Mouse (Mus musculus) 416B (cell line): Measurements from ENCODE around the gene Prrg2.
A peak's percentile ranks its signal among the peaks of the same experiment; 100 is the strongest.

Experiments used
- DNase-seq: peaks from one replicate; pipeline ENCODE4 v3.0.0; 2011; ENCODE audit warnings: low read depth

Gene Prrg2

GRCm38 (mm10) chr7:45090251-45090977 is 27.9 kb upstream of the Prrg2 start:
- no peak for DNase-seq

DNA sequence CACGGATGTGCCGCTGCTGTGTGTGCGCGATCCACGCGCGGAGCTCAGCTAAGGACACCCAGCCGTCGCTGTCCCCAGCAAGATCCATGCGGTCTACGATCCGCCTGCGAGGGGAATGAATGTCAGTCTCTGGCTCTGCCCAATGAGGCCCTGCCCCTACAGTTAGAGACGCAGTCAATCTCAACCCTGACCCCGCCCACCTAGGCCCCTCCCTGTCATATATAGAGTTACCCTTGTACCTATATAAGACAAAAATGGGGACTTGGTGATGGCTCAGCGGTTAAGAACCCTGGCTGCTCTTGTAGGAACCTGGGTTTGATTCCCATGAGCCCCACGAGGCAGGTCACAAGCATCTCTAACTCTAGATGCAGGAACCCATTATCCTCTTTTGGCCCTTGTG is 26.1 kb upstream of the Prrg2 start:
- DNase-seq, result no peak

- no peak for DNase-seq
Measured at GRCm38 (mm10) chr7:45086084-45086483, 23.6 kb upstream of the Prrg2 start.

GRCm38 (mm10) chr7:45083300-45083890 is 20.9 kb upstream of the Prrg2 start:
- no peak for DNase-seq

- peak; percentile 94 for DNase-seq
Measured at GRCm38 (mm10) chr7:45082401-45083299, 20.2 kb upstream of the Prrg2 start.

- peak; percentile 51 for DNase-seq
Measured at GRCm38 (mm10) chr7:45081016-45081415, 18.5 kb upstream of the Prrg2 start.

GRCm38 (mm10) chr7:45079856-45080255 is 17.4 kb upstream of the Prrg2 start:
- peak; percentile 89 for DNase-seq

DNA sequence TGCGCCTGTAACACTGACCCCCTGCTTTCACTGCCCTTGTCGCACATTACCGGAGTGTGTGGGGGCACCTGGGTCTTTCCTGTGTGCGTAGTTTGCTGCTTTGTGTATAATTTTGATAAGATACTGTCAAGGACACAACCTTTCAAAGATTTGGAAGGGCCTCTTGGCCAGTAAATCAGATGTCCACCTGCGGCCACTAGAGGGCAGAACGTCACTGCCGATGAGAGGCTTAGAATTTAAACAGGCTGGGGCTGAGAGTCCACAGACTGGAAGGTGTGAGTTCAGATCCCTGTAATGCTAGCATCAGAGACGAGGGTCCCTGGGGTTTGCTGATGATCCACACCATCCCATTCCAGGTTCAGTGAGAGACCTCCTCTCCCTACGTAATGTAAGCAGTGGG is 16.0 kb upstream of the Prrg2 start:
- peak; percentile 84 for DNase-seq

DNA sequence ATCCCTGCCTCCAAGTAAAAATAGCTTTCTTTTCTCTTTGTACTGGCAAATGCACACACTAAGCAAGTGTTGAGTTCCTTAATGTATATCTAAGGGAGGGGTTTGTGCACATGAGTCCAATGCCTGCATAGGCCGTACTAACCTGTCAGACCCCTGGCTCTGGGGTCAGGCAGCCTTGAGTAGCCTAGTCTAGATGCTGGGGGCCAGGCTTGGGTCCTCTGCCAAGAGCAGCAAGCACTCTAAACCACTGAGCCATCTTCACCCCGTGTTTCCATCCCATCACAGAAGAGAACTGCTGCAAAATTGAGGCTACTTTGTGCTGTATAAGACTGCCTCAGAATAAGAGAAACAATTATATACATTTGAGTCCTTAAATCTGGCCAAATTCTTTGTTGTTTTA is 15.4 kb upstream of the Prrg2 start:
- no peak for DNase-seq

GRCm38 (mm10) chr7:45077322-45077721 is 14.8 kb upstream of the Prrg2 start:
- DNase-seq, result no peak

DNA sequence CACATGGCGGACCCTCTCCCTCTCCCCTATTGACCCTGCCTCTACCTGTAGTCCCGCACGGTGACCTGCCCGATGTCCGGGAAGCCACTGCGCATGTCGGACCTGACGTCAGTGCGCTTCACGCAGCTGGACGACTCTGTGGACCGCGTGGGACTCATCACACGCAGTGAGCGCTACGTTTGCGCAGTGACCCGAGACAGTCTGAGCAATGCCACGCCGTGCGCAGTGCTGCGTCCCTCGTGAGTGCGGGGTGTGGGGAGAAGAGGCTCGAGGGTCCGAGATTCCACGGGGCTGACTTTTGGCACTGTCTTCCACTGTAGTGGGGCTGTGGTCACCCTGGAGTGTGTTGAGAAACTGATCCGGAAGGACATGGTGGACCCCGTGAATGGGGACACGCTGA is 14.0 kb upstream of the Prrg2 start:
- no peak for DNase-seq

DNA sequence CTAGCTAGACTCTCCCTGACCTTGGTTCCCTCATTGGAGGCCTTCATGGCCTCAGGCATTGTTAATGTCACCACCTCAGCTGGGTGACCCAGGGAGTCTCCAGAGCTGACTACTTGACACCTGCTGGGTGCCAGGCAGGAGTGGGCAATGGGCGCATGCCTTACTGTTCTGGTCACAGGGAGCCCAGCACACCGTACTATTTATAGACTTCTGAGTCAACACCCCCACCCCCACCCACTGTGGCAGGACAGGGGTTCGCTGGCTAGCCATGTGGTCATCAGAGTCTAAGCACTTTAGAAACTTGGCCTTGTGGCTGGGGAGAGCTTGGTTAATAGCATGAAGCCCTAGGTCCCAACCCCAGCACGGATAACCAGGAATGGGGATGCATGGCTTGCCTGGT is 12.9 kb upstream of the Prrg2 start:
- peak; percentile 53 for DNase-seq

DNA sequence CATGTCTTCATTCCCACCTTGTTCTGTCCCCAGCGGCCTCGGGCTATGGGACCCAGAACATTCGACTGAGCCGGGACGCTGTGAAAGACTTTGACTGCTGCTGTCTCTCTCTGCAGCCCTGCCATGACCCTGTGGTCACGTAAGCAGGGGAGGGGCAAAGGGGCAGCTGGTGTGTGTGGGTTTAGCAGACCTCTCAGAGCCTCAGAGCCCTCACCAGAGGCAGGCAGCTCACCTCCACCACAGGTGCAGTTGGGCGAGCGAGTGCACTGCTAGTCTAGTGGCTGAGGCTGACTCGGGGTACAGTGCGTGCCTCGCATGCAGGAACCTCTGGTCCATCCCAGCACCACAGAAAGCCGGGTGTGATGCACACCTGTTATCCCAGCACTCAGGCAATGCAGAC is 11.5 kb upstream of the Prrg2 start:
- DNase-seq, result no peak

DNA sequence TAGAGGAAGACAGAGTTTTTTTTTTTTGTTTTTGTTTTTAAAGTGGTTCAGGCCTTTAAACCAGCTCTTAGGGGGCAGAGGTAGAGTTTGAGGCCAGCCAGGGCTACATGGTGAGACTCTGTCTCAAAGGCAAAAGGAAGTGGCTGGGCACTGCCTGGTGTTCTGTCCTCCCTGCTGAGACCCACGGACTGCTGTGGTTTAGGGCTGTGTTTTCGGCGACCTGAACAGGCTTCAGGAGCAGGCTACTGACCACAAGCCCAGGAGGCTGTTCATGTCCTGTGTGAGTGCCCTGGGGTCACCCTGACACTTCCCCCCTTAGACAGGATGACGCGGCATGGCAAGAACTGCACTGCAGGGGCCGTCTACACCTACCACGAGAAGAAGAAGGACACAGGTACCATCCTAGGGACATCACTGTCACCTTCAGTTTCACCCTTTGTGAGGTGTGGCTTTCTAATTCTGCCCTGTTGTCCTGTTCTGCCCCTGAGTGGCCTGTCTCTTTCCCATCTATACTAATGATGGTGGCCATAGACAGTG is 10.8 kb upstream of the Prrg2 start:
- DNase-seq, result peak; percentile 82

DNA sequence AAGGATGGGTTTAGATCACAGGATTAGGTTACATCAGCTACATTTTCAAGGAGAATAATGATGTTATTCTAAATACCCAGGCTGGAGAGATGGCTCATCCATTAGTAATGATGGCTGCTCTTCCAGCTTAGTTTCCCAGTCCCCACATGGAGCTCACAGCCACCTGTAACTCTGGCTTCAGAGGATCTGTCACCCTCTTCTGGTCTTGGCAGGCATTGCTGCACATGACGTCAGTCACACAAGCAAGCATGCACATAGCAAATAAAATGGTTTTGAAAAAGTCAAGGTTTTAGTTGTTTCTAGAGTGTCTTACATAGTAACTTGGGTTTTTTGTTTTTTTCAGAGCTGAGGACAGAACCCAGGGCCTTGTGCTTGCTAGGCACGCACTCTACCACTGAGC is 9.8 kb upstream of the Prrg2 start:
- peak; percentile 80 for DNase-seq

GRCm38 (mm10) chr7:45069671-45070070 is 7.2 kb upstream of the Prrg2 start:
- DNase-seq, result no peak

DNA sequence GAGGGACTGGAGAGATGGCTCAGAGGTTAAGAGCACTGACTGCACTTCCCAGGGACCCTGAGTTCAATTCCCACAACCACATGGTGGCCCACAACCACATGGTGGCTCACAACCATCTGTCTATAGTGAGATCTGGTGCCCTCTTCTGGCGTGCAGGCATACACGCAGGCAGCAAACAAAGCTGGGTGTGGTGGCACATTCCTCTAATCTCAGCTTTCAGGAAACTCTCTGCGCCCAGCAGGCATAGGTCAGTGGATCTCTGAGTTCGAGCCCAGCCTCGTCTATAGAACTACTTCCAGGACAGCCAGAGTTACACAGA is 5.5 kb upstream of the Prrg2 start:
- peak; percentile 90 for DNase-seq

DNA sequence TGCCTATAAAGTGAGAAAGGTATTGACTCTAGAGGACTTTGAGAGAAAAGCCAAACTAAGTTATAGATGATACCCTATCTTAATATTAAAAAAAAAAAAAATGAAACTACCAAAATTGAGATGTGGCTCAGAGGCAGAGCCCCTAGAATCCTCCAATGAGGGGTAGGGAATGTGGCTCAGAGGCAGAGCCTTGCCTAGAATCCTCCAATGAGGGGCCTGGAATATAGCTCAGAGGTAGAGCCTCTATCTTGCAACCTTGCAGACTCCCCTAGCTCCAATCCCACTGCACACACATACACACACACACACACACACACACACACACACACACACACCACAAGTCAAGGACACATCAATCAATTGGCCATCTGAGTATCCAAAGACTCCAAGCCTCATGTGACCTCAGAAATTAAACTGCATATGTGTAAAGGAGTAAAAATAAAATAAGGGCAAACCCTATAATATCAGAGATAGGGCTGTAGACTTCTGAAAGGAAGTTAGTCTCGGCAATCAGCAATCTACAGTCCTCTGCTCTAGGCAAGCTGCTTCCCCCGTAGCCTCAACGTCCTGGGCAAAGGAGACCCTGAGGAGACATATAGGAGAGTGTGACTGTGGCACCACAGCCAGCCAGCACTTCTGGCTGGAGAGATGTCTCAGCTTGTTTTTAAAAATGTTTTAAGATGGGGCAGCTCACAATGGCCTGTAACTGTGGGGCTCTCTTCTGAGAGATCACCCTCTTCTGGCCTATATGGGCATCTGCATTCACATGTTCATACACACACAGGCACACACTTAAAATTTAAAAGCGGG is 4.9 kb upstream of the Prrg2 start:
- peak; percentile 72 for DNase-seq

- no peak for DNase-seq
Measured at GRCm38 (mm10) chr7:45061532-45062075, 873 bp downstream of the Prrg2 start.

DNA sequence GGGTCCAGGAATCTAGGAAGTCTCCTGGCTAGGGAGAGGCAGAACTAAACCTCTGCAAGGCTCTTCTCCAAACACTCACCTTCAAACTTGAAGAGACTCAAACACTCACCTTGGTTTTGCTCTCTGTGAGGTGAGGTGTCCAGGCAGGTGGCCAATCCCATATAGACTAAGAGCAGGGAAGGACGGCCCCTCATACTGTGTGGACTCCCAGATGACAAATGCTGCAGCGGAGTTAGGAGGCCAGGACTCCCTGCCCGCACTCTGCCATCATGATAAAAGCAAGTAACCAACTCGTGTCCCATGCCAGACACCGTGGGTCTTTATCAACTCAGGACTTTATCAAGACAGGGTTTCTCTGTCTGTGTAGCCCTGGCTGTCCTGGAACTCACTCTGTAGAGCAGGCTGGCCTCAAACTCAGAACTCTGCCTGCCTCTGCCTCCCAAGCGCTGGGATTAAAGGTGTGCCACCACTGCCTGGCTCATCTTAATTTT is 1.8 kb downstream of the Prrg2 start:
- no peak for DNase-seq
